Mouse (Mus musculus) gastrocnemius, adult 18-20 months (tissue): ENCODE measurements around the gene Zc3h13. TPM values are rescaled to one million over a fixed set of nuclear protein-coding genes. Genes with fewer than 3 reads are reported as not detected.

ENCODE experiments used
- DNase-seq: peaks from one replicate; pipeline ENCODE4 v3.0.0; 2021; ENCODE audit warnings: low spot score
- microRNA-seq: library from miRNA; unstranded; fragments of <30 nt; microRNA quantifications from one replicate; pipeline ENCODE4 v1.2.0, GENCODE M21; 2021
- total RNA-seq, 2 experiments: library from RNA; stranded (reverse); gene quantifications; 2 replicates each; pipeline ENCODE4 v1.2.3; 2021

The Zc3h13 gene
- total RNA-seq, 2 experiments from 2014 or later = 13.4 to 15.2 TPM

DNA sequence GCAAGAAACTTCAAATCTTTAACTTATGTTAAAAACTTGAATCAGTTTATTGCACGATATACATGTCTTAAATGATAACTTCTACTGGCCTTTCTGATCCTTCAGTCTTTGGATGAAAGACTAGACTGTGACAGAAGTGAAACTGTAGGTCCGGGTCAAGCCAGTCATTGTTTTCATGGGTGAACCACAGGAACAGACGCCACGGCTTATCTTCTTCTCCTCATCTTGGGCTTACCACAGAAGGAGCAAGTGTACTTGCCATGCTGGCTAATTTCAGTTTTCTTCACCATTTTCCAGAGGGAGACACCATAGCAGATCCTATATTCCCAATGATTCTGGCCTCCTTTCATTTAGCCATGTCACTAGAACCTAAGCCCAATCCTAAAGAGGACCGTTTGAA lies 36.1 kb downstream of the Zc3h13 start:
- no peak for DNase-seq

DNA sequence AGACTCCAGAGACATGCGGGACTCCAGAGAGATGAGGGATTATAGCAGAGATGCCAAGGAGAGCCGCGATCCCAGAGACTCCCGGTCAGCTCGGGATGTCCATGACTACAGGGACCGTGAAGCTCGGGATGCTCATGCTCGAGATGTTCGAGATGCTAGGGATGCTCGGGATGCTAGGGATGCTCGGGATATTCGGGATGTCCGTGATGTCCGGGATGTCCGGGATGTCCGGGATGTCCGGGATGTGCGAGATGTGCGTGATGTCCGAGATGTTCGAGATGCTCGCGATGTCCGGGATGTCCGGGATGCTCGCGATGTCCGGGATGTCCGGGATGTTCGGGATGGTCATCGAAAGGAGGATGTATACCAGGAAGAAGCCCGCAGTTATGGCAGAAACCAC lies 39.2 kb downstream of the Zc3h13 start:
- DNase-seq = no peak

DNA sequence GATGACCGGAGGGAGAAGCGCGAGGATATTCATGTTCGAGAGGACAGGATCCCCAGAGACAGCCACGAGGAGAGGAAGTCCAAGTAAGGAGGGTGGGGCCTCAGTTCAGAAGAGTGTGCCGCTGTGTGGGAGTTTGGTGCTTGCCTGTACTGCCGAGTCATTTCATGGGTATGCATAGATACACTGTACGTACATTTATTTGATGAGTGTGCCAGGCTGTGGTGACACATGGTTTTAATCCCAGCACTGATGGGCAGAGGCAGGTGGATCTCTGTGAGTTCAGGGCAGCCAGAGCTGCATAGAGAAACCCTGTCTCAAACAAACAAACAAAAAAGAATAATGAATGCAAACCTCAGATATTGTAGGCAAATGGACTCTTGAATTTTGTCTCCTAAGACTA lies 43.9 kb downstream of the Zc3h13 start:
- DNase-seq = no peak

DNA sequence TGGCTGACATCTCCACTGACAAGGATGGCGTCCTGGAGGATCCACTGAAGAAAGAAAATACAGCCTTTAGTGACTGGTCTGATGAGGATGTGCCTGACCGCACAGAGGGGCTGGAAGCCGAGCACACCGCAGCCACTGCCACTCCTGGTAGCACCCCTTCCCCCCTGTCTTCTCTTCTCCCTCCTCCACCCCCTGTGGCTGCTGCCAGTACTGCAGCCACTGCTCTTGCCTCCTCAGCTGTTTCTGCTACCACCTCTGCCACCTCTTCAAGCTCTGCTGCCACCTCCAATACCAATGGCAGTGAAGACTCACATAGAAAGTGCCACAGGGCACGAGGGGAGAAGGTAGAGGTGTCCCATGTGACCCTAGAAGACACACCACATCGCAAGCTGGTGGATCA lies 46.4 kb downstream of the Zc3h13 start:
- no peak for DNase-seq

DNA sequence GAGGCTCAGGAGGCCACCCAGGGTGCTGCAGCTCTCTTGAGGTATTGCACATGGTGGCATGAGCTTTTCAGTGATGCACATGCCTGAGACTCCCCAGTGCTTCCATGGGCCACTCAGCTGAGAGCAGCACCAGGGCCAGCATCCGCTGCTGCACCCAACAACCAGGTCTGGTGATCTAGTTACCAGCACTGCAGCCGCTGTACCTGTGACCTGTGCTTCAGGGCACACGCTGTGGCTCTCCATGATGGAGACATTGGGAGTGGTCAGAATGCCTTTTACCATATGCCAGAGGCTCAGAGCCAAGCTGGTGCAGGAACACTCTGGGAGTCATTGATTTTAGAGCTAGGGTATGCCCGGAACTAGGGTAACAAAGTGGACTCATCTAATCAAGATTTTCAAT lies 50.1 kb downstream of the Zc3h13 start:
- no peak for DNase-seq

DNA sequence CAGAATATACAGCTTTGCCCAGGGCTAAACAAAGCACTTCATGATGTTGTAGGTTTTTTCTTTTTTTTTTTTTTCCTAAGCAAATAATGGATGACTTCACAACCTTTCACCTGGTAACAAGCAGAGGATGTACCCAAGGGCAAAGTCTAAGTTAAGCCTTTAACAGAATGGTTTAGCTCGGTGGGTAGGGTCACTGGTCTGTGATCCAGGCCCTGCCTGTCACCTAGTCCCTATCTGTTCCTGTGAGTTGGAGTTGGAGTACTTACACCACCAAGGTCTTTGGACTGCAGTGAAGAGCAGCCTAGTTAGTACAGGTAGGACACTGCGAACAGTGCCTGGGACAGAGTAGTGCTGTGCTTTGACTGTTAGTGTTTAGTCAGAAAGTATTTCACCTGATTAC lies 53.7 kb downstream of the Zc3h13 start:
- DNase-seq = no peak

DNA sequence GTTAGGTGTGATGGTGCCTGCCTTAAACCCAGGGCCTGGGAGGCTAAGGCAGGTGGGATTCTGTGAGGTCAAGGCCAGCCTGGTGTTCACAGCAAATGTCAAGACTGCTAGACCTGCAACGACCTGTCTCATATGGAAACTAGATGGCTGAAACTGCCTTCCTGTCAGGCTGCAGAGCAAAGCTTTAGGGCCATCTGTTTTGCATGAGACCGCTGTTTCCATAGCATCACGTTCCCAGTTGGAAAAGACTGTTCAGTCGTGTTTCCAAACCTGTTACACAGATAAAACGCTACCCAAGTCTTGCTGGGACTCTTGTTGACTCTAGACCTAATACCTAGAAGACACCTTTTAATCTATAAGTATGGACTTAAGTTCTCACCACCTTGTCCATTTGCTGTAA lies 61.9 kb downstream of the Zc3h13 start:
- DNase-seq = no peak

DNA sequence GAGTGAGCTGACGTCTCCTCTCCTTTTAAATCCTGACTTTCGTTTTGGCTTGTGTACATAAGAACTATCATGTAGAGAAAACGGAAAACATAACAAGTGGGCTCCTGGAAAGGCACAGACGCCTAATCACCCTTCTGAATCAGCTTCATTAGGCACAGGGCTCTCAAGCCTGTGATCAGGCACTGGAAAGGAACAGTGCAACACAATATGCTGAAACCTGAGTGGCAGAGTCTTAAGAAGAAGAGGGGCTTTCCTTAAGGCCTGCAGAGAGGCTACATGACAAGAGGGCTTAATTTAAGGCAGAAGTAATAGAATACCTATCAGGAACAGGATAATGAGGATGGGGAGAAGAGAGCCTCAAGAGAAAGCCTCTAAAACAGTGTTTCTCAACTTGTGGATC lies 67.5 kb downstream of the Zc3h13 start:
- no peak for DNase-seq

DNA sequence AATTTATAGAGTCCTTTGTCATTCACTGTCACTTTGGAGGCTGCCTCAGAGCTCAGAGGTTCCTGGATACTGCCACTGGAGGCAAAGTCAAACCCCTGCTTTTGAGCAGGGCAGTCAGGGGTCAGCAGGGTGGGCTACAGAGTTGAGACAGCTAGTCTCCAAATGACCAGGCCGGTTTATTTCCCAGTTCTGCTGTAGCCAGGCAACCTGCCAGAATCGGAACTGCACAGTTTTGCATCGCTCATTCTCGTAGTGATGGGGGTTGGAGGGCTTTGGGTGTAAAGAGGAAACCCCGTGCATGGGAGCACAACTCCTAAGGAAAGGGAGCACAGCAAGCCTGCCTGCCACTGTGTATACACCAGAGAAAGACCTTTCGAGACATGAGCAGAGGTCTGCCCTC lies 79.1 kb downstream of the Zc3h13 start:
- no peak for DNase-seq

DNA sequence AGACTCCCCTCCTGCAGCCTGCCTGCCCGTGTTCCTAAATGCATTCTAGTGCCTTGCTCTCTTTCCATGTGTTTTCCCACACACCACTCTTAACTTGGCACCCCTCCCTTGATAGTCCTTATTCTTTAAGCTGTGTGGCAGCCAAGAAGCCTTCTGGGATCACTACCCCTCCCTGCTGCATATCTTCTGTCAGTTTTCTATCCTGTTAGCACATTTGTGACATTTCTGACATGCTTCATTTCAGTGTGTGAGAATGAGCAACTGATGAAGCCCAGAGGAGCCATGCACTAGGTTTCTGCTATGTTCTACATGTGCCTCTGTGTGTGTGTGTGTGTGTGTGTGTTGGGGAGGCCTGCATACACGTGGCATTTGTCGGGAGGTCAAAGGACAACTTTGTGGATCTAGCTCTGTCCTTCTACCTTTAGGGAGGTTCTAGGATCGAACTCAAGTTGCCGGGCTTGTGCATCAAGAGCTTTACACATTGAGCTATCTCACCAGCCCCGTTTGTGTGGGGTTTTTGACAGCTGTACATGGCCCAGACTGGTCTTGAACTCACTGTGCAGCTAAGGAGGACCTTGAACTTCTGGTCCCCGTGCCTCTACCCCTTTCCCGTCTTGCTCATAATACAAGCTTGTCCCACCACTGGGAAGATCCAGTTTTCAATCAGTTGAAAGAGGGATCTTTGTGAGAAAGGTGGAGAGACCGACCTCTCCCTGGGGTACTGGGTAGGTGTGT lies 81.3 kb downstream of the Zc3h13 start:
- DNase-seq = no peak

DNA sequence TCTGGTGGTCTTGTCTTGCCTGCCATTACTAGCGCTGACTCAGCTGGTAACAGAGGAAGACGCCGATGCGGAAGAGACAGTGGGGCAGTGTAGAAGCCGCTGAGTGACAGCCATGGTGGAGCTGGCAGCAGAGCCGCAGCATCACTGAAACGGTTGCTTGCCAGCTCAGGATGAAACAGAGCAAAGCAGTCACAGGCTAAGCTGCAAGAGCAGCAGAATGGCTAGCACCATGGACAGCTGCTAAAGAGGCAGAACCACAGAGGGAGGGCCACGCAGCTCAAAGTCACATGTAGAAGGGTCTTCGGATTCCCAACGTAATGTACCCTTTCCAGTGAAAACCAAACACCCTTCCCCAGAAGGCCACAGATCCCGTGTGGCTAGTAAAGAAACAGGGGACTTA lies 82.6 kb downstream of the Zc3h13 start:
- no peak for DNase-seq

DNA sequence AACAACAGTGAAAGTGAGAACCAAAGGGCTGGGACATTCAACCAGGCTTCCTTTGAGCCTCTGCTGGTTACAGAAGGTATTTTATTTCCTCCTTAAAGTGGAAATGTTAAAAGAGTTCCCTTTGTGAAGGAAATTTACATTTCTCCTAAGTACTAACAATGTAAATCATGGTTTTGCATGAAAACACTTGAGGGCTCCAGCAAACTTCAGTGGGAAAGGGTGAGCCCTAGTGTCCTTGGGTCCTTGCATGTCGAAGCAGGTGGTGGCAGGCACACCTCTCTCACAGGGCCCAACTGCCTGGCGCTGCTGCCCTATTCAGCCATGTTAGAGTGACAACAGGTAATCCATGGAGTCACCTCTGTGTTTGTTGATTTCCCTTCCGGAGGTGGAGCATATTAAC lies 83.3 kb downstream of the Zc3h13 start:
- DNase-seq = no peak

DNA sequence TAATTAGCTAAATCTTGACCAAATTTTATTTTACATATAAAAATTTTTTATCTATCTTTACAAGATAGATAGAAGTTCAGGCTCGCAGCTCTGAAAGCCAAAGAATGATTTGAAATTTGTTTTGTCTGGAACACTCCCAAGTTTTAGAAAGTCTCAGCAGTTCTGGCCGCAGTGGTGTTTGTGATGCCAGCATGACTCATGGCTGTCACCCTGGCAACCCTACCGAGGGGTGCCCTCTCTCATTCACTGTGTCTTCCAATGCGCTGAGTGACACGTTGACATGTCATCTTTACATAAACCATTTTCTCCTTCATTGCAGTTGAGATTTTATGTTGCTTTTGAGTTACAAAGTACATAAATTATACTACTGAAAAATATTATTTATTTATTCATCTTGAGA lies 85.7 kb downstream of the Zc3h13 start:
- no peak for DNase-seq

DNA sequence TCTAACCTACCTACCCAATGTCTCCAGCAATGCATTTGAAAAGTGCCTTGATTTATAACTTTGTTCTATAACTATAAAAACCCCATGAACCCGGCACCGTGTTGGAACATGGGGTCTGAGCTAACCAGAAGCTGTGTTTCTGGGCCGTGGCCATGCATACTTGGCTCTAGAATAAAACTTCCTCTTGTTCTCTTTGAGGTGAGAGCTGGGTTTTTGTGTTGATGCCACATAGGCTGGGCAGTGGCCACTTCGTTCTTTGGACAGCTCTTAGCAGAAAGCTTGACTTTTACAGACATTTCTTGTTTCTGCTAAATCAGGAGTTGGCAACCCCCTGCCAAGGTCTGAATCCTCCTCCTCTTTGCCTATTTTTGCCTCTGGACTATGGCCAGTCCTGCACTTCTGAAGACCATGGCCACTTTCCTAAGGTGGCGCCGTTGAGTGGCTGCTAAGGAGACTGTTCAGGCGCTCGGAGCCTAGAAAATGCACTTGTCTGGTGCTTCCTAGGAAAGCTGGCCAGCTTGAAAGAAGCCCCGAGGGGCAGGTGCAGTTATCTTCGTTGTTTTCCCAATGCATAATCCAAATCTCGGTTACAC lies 90.9 kb downstream of the Zc3h13 start:
- DNase-seq = no peak

DNA sequence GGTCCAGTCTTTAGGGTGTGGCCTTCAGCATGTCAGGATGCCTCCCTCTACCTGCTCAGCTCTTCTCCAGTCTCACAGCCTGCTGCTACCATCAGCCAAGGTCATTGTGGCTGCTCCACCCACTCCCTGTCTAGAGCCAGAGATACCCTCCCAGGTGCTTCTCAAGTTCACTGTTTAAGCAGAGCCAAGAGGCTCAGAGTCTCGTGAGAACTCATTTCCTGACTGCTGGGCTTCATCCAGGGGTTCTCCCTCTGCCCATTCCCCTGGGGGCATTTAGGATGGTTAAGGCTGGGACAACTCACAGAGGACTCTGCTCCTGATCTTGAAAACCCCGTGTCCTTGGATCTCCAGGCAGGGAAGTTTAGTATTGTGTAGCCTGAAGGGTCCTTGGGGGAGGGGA lies 92.1 kb downstream of the Zc3h13 start:
- DNase-seq = no peak

DNA sequence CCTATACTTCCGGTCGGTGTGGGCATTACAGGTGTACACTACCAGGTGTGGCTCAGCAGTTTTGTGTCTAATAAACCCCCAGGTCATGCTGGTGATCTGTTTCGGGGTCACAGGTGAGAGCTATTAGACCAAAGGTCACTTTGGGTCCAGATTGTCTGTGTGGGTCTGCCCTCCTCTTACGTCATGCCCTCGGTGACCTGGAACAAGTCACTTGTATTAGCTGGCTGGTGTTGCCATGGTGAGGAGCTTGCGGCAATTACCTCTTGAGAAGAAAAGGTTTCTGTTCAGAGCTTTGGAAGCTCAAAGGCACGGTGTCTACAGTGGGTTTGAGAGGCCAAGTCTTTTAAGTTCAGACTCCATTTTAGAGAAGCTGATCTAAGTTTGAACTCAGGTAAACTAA lies 93.4 kb downstream of the Zc3h13 start:
- no peak for DNase-seq

Small RNAs within 50 kb of the gene (microRNA-seq; reads per million reads assigned to microRNA genes)
- not detected for gene Gm44482

Other genes with a start within 250 kb of the Zc3h13 start
- not detected for gene Lrrc63, start 153.5 kb upstream of the Zc3h13 start, total RNA-seq
- gene Lcp1, start 153.3 kb upstream of the Zc3h13 start, total RNA-seq = 1 to 10 TPM; 1.6 to 2.9 TPM
- not detected for gene Cpb2, start 42.1 kb upstream of the Zc3h13 start, total RNA-seq
- not detected for gene Siah3, start 171.6 kb downstream of the Zc3h13 start, total RNA-seq